Mouse (Mus musculus): Measurements from ENCODE around the gene Capns1.

Capns1 gene

DNA sequence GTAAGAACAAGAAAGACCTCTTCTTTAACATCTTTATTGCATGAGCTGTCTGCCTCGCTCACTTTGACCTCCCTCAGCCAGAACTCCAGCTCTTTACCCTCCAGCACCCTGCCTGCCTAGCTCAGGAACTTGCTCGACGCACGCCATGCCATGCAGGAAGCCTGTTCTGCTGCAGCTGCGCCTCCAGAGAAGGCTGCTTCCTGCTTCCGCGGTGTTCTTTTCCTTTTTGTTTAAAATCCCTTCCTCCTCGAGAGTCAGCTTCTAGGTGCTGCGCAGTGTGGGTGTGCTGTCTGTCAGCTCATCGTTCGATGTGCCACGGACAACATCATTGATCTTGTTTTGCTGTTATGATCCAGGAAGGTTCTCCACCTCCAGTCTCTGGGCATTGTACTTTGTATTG lies 22.1 kb downstream of the Capns1 start:
- in situ Hi-C loops (cut with MboI, MseI): loop anchor here (5.0 kb wide), 1 partner anchor 36 kb away; no protein-coding TSS in a partner anchor

DNA sequence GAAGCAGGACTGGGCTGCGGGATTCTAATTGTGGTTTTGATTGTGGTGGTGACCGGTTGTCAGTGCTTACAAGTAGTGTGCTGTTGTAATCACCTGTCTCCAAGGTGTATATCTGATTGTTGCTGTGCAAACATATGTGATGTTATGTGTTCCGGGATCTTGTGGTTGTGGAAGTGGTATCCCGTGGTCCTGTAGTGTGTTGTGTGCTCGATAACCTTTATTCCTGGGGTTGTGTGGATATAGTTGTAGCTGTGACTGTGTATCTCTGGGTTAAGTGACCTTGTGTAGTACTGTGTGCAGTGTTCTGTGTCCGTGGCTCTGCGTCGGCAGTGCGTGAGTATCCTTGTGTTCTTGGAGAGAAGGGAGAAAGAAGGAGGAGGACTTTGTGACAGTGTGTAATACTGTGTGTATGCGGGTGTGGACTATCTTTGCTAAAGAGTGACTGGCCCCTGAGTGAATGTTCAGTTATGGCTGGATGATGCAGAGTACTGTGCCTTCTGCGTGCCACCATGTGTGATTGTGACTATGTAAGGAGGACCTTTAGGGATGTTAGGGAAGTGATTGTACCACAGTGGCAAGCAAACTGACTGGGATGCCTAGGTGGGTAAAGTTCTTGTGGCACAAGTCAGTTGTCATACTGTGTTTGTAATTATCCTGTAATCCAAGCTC lies 28.2 kb downstream of the Capns1 start:
- in situ Hi-C loops (cut with MboI, MseI): no loop called here

DNA sequence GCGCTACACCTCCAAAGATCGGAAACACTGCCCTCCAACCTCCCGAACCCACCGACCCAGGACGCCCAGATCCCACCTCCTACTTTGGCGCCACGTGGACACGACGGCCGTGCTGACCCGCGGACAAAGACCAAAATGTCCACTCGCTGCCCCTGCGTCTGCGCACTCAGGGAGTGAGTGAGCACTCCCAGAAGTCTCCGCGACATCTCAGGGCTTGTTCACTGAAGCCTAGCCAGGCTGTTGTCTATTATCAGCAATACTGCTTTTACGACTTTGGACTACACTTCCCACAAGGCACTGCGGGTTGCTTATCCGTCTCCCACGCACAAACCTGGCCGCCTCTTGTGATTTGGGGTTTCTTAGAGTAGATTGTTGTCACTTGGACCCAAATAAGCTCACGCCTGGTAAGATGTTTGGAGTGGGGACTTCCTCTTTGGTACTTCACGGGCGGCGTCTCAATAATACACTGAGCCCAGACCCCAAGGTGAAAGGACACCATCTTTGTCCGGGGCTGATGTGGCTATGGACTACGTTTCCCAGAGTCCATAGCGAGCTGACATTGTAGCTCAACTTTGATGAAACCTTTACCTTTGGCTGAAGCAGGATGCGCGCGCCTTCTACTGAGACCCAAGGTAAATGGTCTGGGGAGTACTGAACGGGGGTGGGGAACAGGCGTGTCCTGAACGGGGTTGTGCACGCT lies 28.9 kb downstream of the Capns1 start, which contains the start of gene Zfp146:
Gene Zfp146, minus strand, starts transcription at position 168 of the 700 bp plus-strand sequence.
- in situ Hi-C loops (cut with MboI, MseI): no loop called here

DNA sequence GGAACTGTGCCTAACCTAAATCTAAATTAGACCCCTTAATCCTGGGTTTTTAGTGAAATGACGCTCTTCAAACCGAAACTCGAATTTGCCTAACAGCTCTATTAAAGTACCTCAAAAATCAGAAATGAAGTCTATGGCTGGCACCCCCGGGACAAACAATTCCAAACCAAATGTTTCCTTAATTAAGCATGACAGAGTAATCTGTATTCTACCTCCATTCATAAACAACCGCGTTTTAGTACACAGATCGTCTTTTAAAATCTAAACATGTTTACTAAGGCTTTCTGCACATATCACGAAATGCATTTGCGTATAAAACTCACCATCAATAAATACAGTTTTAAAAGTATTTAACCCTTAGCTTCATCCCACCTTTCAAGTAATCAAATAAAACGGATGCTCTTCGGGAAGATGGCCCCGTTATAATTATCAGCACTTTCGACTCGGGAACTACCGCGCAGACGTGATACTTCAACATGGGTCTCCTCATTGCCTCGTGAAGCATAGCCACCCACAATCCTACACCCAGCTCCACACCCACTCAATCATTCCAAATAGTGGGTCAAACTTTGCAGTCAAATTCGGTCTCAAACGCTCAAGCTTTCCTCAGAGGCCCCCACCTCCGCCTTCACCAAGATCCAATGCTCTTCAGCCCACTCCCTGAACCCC lies 29.6 kb downstream of the Capns1 start:
- in situ Hi-C loops (cut with MboI, MseI): no loop called here

DNA sequence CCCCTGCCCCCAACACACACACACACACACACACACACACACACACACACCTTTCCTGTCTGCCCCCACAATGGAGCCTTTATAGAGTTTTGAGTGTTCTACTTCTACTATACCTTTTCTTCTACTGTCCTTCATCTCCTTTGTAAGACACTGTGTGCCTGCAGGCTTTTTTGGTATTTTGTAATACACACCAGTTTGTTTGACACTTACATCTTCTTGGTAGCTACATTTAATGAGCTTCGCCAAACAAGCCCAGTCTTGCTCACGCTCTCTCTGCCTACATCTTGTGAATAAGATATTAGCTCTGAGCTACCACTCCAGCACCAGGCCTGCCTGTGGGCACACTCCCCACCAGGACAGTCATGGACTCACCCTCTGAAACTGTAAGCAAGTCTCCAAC lies 33.9 kb downstream of the Capns1 start:
- in situ Hi-C loops (cut with MboI, MseI): no loop called here

DNA sequence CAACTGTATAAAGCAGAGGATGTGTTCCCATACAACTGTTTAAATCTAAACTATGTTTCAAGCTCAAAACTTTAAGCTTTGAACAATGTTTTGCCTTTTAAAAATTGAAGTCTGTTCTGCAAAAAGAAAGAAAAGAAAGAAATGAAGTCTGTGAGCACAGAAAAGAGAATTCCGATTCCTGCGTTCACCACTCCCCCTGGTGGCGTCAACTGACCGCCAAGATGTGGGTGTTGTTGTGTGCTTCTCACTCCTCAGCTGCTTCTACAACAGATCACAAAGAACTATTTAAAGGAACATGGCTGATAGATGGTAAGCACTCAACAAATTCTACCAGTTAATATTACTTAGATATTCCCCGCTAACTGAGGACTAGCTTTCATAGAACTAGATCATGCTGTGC lies 35.5 kb downstream of the Capns1 start:
- in situ Hi-C loops (cut with MboI, MseI): no loop called here

DNA sequence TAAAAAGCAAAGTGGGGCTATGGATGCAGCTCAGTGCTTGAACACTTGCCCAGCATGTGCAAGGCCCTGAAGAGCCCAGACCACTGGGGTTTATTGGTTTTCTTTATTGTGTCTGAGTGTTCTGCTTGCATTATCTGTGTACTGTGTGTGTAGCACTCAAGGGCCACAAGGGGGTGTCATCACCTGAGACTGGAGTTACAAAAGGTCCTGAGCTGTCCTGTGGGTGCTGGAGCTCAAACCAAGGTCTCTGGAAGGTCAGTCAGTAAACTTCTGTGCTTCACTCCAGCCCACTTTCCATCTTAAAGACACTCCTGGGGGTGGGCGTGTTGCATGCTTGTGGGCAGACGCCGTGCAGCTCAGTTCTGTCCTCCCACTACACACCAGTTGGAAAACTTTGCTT lies 43.1 kb downstream of the Capns1 start:
- in situ Hi-C loops (cut with MboI, MseI): no loop called here

DNA sequence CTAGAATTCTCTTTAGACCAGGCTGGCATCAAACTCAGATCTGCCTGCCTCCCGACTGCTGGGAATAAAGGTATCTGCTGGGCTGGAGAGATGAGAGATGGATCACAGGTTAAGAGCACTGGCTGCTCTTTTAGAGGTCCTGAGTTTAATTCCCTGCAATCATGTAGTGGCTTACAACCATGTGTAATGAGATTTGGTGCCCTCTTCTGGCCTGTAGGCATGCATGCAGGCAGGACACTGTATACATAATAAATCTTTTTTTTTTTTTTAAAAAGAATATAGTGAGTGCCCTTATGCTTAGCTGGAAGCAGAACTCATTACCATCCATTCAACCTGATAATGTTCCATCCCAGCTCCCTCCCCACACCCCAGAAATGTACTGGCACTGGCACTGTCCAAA lies 44.6 kb downstream of the Capns1 start:
- in situ Hi-C loops (cut with MboI, MseI): no loop called here

DNA sequence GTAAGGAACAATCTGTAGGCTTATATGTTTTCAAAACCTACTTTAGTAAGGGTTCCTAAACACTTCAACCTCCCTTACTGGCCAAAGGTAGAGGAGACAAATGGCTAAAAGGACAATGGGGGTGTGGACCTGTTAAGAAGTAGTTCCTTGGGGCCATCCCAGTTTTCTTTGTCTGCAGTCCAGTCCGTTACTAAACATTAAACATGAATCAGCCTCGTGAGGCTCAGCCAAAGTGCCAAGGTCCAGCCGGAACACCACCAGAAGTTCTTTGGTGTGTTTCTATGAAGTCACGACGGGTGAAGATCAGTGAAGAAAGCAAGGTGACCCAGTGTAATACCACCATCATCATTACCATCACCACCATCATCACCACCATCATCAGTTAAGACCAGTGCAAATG lies 51.6 kb downstream of the Capns1 start:
- in situ Hi-C loops (cut with MboI, MseI): no loop called here

DNA sequence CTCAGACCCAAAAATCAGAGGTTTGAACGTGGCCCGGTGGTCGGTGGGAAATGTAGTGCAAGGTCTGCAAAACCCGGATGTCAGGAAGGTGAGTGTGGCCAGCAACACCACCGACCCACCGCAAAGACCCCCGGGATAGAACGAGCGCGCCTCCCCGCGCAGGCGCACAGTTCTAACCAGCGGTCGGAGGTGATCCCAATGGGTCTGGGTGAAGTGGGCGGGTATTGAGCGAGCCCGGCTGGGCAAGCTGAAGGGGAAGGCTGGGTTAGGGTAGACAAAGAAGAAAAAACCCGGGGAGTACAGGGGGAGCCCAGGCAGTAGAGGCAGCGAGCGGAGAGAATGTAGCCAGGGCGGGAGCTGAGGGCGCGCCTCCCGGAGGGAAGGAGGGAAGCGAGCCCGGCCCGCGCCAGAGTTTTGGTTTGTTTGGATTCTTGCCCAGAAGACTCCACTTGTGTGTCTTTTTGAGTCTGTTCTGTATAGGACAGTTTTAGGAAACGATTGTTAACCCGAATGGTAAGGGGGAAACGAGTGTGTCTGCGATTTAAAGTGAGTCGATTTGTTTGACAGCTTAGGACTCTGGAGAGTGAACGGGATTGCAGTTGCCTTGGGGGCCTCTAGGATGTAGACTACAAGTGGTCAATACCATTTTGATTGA lies 54.9 kb downstream of the Capns1 start:
- in situ Hi-C loops (cut with MboI, MseI): no loop called here

DNA sequence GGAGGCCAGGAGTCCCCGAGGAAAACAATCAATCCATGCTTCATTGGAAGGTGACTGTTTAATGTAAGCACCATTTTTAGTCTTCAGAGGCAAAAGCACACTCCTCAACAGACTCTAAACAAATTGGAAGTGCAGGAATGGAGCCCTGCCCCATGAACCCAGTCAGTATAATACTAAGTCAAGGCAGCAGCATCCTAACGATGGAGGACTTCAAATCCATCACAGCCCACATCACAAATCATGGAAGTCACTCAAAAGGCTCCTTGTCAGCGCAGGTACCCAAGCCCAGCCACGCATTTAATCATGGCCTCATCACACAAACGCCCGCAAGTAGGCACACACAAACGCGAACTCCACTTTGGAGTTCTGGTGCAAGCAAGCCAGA lies 55.4 kb downstream of the Capns1 start:
- in situ Hi-C loops (cut with MboI, MseI): no loop called here

All from T-helper 2 cell (primary cell).